Mouse (Mus musculus): ENCODE data around the gene Med21.

DNA sequence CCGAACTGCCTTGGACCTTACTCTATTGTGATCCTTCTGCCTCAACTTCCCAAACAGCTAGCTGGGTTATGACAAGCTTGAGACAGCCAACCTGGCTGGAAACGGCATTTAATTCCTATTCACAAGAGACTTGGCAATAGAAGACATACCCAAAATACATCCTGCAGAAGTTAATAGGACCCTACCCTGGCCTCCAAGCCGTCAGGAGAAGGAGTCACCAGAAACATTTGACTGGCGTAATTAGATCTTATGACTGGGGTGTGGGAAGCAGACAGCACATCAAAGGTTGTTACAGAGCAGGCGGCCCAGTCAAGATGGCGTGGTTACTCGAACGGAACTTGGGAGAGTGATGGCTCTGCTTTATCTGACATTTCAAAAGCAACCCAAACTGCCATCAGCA, 10.5 kb upstream of the Med21 start:
- TF ChIP-seq CTCF (IDR thresholded peaks at IDR 0.05; ENCODE audit: low read depth) (no peak), EP300 (IDR thresholded peaks at IDR 0.05; ENCODE audit: low read depth) (no peak)

Data from liver, embryonic 14.5 days (tissue).